1 mouse cellular context compared by ENCODE assay signal in genomic region chr12:83687934-83688315, GRCm38 (mm10).
TF ChIP-seq lines count a peak whose summit lies in the region.

Gene Psen1 (plus strand): TSS chr12:83688152.

TF ChIP-seq in CH12.LX, 34 proteins besides CTCF, POLR2A, EP300 and RAD21 (continued from another document):
- TF ChIP-seq ZKSCAN1 (IDR thresholded peaks at IDR 0.05; ENCODE audit: borderline replicate concordance, low read depth, low read length) (no peak), JUN (IDR thresholded peaks at IDR 0.05; ENCODE audit: insufficient read depth, low read depth, low read length) (no peak), ETS1 (conservative IDR thresholded peaks at IDR 0.05; ENCODE audit: low read depth, low read length) (peak; percentile 35; the same call in 1 of the 2 replicates), HCFC1 (IDR thresholded peaks at IDR 0.05; ENCODE audit: low read depth, low read length) (peak; percentile 82), NELFE (IDR thresholded peaks at IDR 0.05; ENCODE audit: low read depth, low read length) (peak; percentile 95), SIN3A (IDR thresholded peaks at IDR 0.05; ENCODE audit: low read length) (0 out of 2 replicates have a peak, but pooled peaks have one; percentile 10), USF1 (IDR thresholded peaks at IDR 0.05; ENCODE audit: low read depth, low read length) (peak; percentile 39), POLR2AphosphoS2 (IDR thresholded peaks at IDR 0.05; ENCODE audit: low read depth, low read length) (peak; percentile 99), UBTF (IDR thresholded peaks at IDR 0.05; ENCODE audit: low read depth, low read length) (no peak), GABPA (IDR thresholded peaks at IDR 0.05; ENCODE audit: insufficient replicate concordance, low read depth, low read length) (no peak; the same call in 1 of the 2 replicates), MAFK (IDR thresholded peaks at IDR 0.05; ENCODE audit: insufficient replicate concordance, low read length) (peak; percentile 42; the same call in 1 of the 2 replicates), SMC3 (IDR thresholded peaks at IDR 0.05; ENCODE audit: low read depth, low read length) (no peak), MEF2A (IDR thresholded peaks at IDR 0.05; ENCODE audit: borderline replicate concordance, low read depth, low read length) (peak; percentile 69; the same call in 1 of the 2 replicates), ZC3H11A (IDR thresholded peaks at IDR 0.05; ENCODE audit: low read depth, low read length) (no peak), PAX5 (IDR thresholded peaks at IDR 0.05; ENCODE audit: low read length) (no peak), MYC (IDR thresholded peaks at IDR 0.05; ENCODE audit: low read depth, low read length) (peak; percentile 97), USF2 (conservative IDR thresholded peaks at IDR 0.05; ENCODE audit: low read depth, low read length) (no peak), TCF12 (IDR thresholded peaks at IDR 0.05; ENCODE audit: low read depth, low read length) (peak; percentile 90), ELF1 (IDR thresholded peaks at IDR 0.05; ENCODE audit: low read depth, low read length) (peak; percentile 84), ZNF384 (IDR thresholded peaks at IDR 0.05; ENCODE audit: low read depth, low read length) (0 out of 2 replicates have a peak, but pooled peaks have one; percentile 14), IRF4 (IDR thresholded peaks at IDR 0.05; ENCODE audit: low read depth, low read length) (peak; percentile 73), CHD1 (IDR thresholded peaks at IDR 0.05; ENCODE audit: low read depth, low read length) (peak; percentile 64; the same call in 1 of the 2 replicates), ZMIZ1 (IDR thresholded peaks at IDR 0.05; ENCODE audit: low read depth, low read length) (peak; percentile 93)
